8 mouse cellular contexts compared by ENCODE assay signal in genomic region chr4:73042672-73043071, GRCm38 (mm10).
DNase-seq lines count a peak whose midpoint lies in the region.

No protein-coding gene starts in this region.

- DNase-seq in cerebellum, postnatal 10 days, result peak; percentile 56 to 70
- DNase-seq in cerebellum, adult 9-11 months, result no peak
- DNase-seq in left cerebral cortex, adult 11 months (ENCODE audit: low spot score), result peak; percentile 18
- no peak for DNase-seq in left cerebral cortex, postnatal 36 days (ENCODE audit: low spot score in 2 of 2)
- DNase-seq in brain, embryonic 18.5 days (ENCODE audit: low read depth, low spot score), result peak; percentile 58
- peak; percentile 46 for DNase-seq in mesoderm, embryonic 11.5 days (ENCODE audit: low read depth, low spot score)
- DNase-seq in thymus, postnatal 36 days, result no peak
- DNase-seq in heart, postnatal 14 days, result no peak

- intact Hi-C loops in left cerebral cortex, postnatal 36 days (cut with DNase I), result loop anchor here (5.0 kb wide), 1 partner anchor 840 kb away; the partner anchor contains the start of gene Tle1
- intact Hi-C loops in heart, postnatal 14 days (cut with DNase I), result no loop called here

Comparison
In these comparisons a context has a peak if more than half of its experiments do, and no peak if none do; other contexts are left out.
1. DNase-seq: peak in cerebellum, postnatal 10 days (2 of 2), left cerebral cortex, adult 11 months (single experiment), brain, embryonic 18.5 days (single experiment) and mesoderm, embryonic 11.5 days (single experiment); none in cerebellum, adult 9-11 months (single experiment), left cerebral cortex, postnatal 36 days (0 of 2), thymus, postnatal 36 days (0 of 2) and heart, postnatal 14 days (0 of 2).